Mouse (Mus musculus) embryonic facial prominence, embryonic 11.5 days (tissue): Measurements from ENCODE around the gene Gtf3c5. TPM values are rescaled to one million over a fixed set of nuclear protein-coding genes. Genes with fewer than 3 reads are reported as not detected.

Experiments
- ATAC-seq: fragments of 200-750 bp; cut with Nextera tagmentation; replicated peaks from 2 replicates; pipeline ENCODE4 v1.8.0; 2017; ENCODE audit warnings: low read depth; ENCODE audit not compliant: insufficient number of reproducible peaks, low FRiP score, low TSS enrichment
- DNase-seq: peaks from one replicate; pipeline ENCODE4 v3.0.0-alpha.2; 2015; ENCODE audit warnings: low spot score
- H3K27ac ChIP-seq: fragments of 300-500 bp; sonication (generic); replicated peaks from 2 replicates; pipeline ENCODE4 v1.5.1; 2014; ENCODE audit warnings: mild to moderate bottlenecking, low read depth, low read length, control low read depth
- H3K27me3 ChIP-seq: fragments of 300-500 bp; sonication (generic); 2 replicates; pipeline ENCODE4 v1.6.1; 2014; ENCODE audit warnings: mild to moderate bottlenecking, low read length, moderate library complexity, mixed read lengths; ENCODE audit not compliant: control insufficient read depth, insufficient read depth
- H3K36me3 ChIP-seq: fragments of 300-500 bp; sonication (generic); replicated peaks from 2 replicates; pipeline ENCODE4 v1.6.1; 2014; ENCODE audit warnings: low read depth, mild to moderate bottlenecking, low read length, moderate library complexity, mixed read lengths; ENCODE audit not compliant: control insufficient read depth, insufficient read depth
- H3K4me1 ChIP-seq: fragments of 300-500 bp; sonication (generic); 2 replicates; pipeline ENCODE4 v1.6.1; 2014; ENCODE audit warnings: low read length, mixed read lengths; ENCODE audit not compliant: control insufficient read depth, insufficient read depth
- H3K4me2 ChIP-seq: fragments of 300-500 bp; sonication (generic); 2 replicates; pipeline ENCODE4 v1.6.1; 2014; ENCODE audit warnings: low read depth, mild to moderate bottlenecking, control low read depth, low read length, moderate library complexity
- H3K4me3 ChIP-seq: fragments of 300-500 bp; sonication (generic); 2 replicates; pipeline ENCODE4 v1.5.1; 2014; ENCODE audit warnings: low read depth, low read length, control low read depth
- H3K9ac ChIP-seq: fragments of 300-500 bp; sonication (generic); replicated peaks from 2 replicates; pipeline ENCODE4 v1.6.1; 2014; ENCODE audit warnings: mild to moderate bottlenecking, control low read depth, low read length
- H3K9me3 ChIP-seq: fragments of 300-500 bp; sonication (generic); replicated peaks from 2 replicates; pipeline ENCODE4 v1.6.1; 2016; ENCODE audit warnings: mild to moderate bottlenecking, low read length, inconsistent platforms, mixed read lengths; ENCODE audit not compliant: control insufficient read depth
- WGBS: fragments of 180-500 bp; shearing (Covaris S2); extraction: QIAGEN DNeasy Blood & Tissue Kit; methylation state at CpG from one replicate; pipeline ENCODE4 v1.1.7; 2014; 5-methylcytosine and 5-hydroxymethylcytosine counted together
- polyA plus RNA-seq: library from polyadenylated mRNA; unstranded; fragments of >200 nt; fragmentation: Nextera tagmentation; extraction: Ambion mirVana; gene quantifications from 2 replicates; pipeline ENCODE4 v1.2.1, GENCODE M21; 2014

Gene Gtf3c5
- polyA plus RNA-seq, 1 experiment from 2014 or later, result 38.5 TPM

DNA sequence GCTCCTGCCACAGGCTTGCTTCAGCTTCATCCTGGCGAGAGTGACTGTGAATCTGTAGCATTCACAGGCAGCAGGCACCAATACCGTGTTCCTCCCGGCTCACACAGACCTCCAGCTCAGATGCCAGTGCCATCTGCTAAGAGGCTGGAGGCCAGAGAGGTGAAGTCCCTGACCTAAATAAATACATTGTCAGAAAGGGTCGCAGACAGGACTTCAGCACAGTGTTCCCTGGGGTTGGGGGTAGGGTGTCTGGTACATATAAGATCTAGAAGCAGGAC is 48.3 kb downstream of the Gtf3c5 start:
- WGBS, result 17% methylated on average over 4 of the region's 4 CpGs
- Histone ChIP-seq H3K9ac (peak overlapping the region; percentile 1), H3K4me3 (no peak overlapping the region; the same call in 1 of the 2 replicates), H3K4me2 (peak overlapping the region; percentile 22), H3K36me3 (no peaks in the 10 kb centered on the region), H3K4me1 (peaks cover 18% of the 10 kb centered on the region), H3K27me3 (no peaks in the 10 kb centered on the region), H3K9me3 (no peaks in the 10 kb centered on the region), H3K27ac (peak overlapping the region; percentile 77)
- ATAC-seq (no peak), DNase-seq (no peak)

DNA sequence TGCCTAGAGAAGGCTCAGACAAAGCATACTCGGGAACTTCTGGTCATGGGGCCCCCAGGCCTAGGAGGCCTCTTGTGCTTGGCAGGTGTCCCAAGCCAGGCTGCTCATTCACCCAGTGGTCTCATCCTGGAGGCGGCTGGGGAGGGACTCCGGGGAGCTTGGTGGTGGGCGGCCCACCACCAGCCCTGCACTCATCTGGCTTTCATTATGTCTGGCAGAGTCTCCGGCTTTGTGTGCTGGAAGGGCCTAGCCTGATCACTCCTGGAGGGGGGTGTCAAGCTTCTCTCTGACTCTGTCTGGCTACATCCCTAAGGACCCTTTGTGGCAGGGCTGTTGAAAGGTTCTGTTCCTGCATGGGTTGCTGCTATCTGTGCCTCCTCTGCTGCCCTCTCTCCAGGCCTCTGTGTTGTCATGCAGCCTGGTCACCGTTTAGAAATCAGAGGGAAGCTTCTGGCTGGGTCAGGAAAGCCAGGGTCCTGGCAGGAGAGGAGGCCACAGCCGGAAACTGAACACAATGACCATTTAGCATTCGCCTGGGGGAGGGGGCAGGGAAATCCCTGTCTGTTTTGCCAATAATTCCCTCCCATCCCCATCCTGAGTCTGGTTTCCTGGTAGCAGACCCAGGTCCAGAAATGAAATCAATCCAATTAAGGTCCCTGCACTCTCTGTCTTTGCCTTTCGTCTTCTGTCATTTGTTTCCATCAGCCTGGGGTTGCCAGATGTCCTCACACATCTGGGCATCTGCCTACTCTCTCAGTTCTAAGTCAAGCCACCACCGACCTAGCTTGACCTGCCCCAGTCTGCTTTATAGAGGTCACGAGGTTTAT is 48.9 kb downstream of the Gtf3c5 start:
- Histone ChIP-seq H3K4me1 (peaks cover 14% of the 10 kb centered on the region), H3K4me3 (peak overlapping the region; percentile 71), H3K9me3 (no peaks in the 10 kb centered on the region), H3K4me2 (peak overlapping the region; percentile 75), H3K27me3 (no peaks in the 10 kb centered on the region), H3K36me3 (no peaks in the 10 kb centered on the region), H3K9ac (peak overlapping the region; percentile 39), H3K27ac (peak overlapping the region; percentile 77)
- WGBS, result 14% methylated on average over 11 of the region's 11 CpGs
- peak; percentile 36; the same call in 1 of the 2 replicates for ATAC-seq
- peak; percentile 79 for DNase-seq

DNA sequence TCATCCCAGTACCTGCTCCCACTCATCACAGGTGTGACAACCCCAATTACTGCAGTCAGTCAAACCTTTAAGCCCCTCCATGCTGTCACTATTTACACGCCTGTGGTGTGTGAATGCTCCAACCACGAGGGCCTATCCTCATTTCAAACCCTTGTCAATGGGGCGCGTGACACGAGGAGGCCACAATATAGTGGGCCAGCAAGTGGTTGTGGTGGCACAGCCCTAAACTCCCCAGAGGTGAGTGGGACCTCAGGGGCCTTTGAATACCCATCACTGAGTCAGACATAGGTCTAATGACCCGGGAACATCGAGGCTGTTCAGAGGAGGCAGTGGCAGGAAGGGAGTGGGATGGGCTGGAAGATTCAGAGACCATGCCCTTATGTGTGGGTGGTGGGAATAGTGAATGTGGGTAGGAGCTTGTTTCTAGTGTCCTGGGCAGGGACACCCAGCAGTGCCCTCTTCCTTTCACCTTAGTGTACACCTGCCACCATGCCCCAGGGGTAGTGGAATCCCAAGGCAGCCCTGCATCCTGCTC is 49.6 kb downstream of the Gtf3c5 start:
- Histone ChIP-seq H3K4me1 (peaks cover 11% of the 10 kb centered on the region), H3K4me3 (peak overlapping the region; percentile 71), H3K9me3 (no peaks in the 10 kb centered on the region), H3K4me2 (peak overlapping the region; percentile 75), H3K36me3 (no peaks in the 10 kb centered on the region), H3K9ac (peak overlapping the region; percentile 82), H3K27me3 (no peaks in the 10 kb centered on the region), H3K27ac (peak overlapping the region; percentile 77)
- no peak for DNase-seq
- WGBS, result 59% methylated on average over 7 of the region's 7 CpGs
- peak; percentile 5; the same call in 1 of the 2 replicates for ATAC-seq

DNA sequence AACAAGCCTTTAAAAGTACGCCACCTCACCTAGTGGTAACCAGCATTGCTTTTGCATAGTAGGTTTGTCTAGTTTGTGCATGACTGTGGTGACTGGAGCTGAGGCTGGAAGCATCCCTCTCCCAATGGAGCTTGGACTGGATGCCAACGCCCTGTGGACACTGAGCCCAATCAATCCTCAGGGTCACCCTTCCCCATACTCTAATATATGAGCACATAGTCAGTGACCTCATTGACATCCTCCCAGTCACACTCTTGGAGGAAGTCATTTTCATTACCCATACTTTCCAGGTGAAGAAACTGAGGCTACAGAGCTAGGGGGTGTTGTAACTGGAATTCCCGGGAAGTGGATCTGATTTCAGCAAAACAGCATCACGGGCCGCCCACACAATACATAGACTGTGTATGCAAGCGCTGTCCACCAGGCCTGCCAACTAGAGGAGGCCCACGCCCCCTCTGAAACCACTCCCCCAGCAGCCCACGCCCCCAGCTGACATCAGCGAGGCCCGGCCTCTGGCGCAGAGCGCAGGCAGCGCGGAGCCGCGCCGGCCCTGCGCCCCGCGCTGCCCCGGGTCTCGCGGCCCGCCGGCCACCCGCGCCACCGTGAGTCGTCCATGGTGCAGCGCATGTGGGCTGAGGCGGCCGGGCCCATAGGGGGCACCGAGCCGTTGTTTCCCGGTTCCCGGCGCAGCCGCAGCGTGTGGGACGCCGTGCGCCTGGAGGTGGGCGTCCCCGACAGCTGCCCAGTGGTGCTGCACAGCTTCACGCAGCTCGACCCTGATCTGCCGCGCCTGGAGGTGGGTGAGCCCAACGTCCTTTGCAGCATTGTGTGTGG is 50.4 kb downstream of the Gtf3c5 start:
- ATAC-seq, result peak; percentile 85
- peak; percentile 92 for DNase-seq
- Histone ChIP-seq H3K9ac (peak overlapping the region; percentile 82), H3K27me3 (no peaks in the 10 kb centered on the region), H3K4me2 (peak overlapping the region; percentile 75), H3K27ac (peak overlapping the region; percentile 77), H3K4me3 (peak overlapping the region; percentile 71), H3K36me3 (no peaks in the 10 kb centered on the region), H3K4me1 (peaks cover 7% of the 10 kb centered on the region), H3K9me3 (no peaks in the 10 kb centered on the region)
- WGBS, result 2% methylated on average over 49 of the region's 49 CpGs

DNA sequence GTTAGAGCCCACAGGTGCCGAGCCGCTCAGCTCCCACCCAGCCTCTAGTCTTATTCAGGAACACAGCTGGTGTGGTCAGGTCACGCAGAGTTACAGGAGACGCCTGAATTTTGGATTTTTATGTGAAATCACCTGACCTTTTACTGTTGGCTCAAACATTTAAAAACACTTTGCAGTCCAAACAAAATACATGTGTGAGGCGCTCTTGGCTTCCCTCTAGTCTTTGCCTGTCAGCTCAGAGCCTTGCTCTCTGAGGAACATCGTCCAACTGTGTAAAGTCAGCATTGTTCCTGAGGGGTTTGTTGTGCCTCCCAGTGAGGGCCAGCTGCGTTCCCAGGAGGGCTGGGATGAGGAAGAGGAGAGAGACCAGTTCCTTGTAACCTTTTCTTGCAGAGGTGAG is 53.2 kb downstream of the Gtf3c5 start:
- Histone ChIP-seq H3K27ac (no peak overlapping the region), H3K27me3 (no peaks in the 10 kb centered on the region), H3K36me3 (no peaks in the 10 kb centered on the region), H3K9me3 (no peaks in the 10 kb centered on the region), H3K9ac (no peak overlapping the region; the same call in 1 of the 2 replicates), H3K4me1 (peaks cover 10% of the 10 kb centered on the region), H3K4me2 (no peak overlapping the region), H3K4me3 (no peak overlapping the region)
- 56% methylated on average over 7 of the region's 7 CpGs for WGBS
- DNase-seq, result no peak
- ATAC-seq, result no peak

DNA sequence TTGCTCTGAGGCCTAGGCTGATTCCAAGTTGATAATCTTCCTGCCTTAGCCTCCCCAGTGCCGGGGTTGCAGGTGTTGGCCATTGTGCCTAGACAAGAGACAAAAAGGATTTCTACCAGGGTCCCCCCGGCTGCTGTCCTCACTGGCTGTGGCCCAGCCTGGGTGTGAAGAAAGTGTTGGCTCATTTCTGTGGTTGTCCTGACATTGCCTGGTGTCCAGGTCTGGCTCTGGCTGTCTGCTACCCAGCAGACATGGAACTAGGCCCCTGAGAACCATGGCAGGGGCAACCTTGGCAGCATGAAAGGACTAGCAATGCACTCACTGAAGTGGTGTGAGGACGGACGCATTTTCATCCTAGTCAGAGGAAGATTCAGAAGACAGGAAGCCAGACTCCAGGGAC is 53.7 kb downstream of the Gtf3c5 start:
- Histone ChIP-seq H3K9ac (0 out of 2 replicates have a peak overlapping the region, but pooled peaks have one; percentile 22), H3K27ac (no peak overlapping the region), H3K36me3 (no peaks in the 10 kb centered on the region), H3K27me3 (no peaks in the 10 kb centered on the region), H3K4me1 (peaks cover 11% of the 10 kb centered on the region; the same call in 1 of the 2 replicates), H3K4me2 (no peak overlapping the region), H3K9me3 (no peaks in the 10 kb centered on the region), H3K4me3 (no peak overlapping the region)
- ATAC-seq, result no peak
- WGBS, result 75% methylated on average over 4 of the region's 4 CpGs
- no peak for DNase-seq

DNA sequence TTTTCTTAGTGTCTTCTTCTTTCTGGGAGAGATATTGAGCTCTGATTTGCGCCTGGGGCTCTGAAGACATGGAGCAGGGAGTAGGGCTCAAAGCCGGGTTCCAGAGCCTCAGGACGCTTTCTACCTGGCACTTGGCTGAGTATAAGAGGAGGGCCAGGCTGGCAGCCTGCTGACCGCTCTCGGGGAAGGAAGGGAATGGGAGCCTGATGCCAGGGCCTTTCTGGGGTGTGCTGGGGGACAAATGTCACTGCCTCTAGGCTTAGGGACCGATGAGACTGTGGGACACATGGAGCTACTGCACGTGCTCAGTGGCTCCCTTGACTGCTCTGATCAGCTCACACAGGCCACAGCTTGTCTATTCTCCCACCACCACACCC is 55.2 kb downstream of the Gtf3c5 start:
- no peak overlapping the region for H3K4me2 ChIP-seq
- no peaks in the 10 kb centered on the region for H3K27me3 ChIP-seq
- no peaks in the 10 kb centered on the region for H3K9me3 ChIP-seq
- H3K4me1 ChIP-seq, result peaks cover 11% of the 10 kb centered on the region; the same call in 1 of the 2 replicates
- no peaks in the 10 kb centered on the region for H3K36me3 ChIP-seq
- no peak overlapping the region for H3K27ac ChIP-seq
- DNase-seq (no peak), ATAC-seq (no peak)
- no peak overlapping the region for H3K9ac ChIP-seq
- no peak overlapping the region for H3K4me3 ChIP-seq
- 76% methylated on average over 7 of the region's 7 CpGs for WGBS
